Mouse (Mus musculus): Measurements from ENCODE around the gene Zfp217. TPM values are rescaled to one million over a fixed set of nuclear protein-coding genes. Genes with fewer than 3 reads are reported as not detected.
A peak's percentile ranks its signal among the peaks of the same experiment; 100 is the strongest.

Gene Zfp217
- polyA plus RNA-seq, 1 experiment from 2014 or later: 1.4 TPM

DNA sequence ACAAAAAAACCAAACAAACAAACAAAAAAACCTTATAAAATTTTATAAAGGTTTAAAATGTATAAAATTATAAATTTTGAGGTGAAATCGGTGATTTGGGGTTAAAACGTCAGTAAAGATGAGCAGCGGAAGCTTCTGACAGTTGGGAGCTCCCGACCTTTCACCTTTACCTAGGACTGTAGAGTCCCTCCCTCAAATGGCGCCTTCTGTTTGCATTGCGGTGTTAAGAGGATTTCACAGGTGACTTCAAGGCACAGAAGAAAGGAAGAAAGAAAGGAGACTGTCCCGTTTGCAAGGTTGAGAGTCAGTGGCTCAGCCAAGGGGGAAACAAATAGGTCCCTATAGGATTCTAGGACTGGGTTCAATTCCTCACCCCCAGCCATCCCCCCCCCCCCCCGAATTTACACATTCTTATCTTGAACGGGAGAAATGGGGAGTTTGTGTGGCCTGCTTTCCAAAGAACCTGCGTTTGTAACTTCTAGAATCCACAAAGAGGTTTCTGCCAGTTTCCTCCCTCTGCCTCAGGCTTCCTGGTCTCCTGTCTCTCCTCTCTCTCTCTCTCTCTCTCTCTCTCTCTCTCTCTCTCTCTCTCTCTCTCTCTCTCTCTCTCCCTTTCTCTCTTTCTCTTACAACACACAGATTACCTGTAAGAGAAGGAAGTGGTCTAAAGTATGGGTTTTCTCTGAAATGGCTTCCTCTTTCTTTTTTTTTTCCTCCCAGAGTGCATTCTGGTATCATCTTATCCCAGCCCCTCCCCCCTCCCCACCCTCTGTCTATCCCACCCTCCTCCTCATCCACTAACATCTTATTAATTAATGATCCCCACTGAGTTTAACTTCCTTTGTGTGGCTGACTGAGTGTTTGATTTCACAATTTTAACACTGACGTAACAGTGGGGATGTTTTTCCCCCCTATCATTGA is 9.6 kb upstream of the Zfp217 start:
- Histone ChIP-seq H3K4me3 (no peak overlapping the region), H3K9ac (replicated peaks) (no peak overlapping the region), H3K27ac (replicated peaks) (no peak overlapping the region), H3K27me3 (no peaks in the 10 kb centered on the region), H3K4me1 (peaks cover 33% of the 10 kb centered on the region), H3K9me3 (no peaks in the 10 kb centered on the region), H3K36me3 (no peaks in the 10 kb centered on the region), H3K4me2 (replicated peaks) (no peak overlapping the region)
- ATAC-seq (replicated peaks): no peak
- WGBS: 48% methylated on average over 11 of the region's 11 CpGs

DNA sequence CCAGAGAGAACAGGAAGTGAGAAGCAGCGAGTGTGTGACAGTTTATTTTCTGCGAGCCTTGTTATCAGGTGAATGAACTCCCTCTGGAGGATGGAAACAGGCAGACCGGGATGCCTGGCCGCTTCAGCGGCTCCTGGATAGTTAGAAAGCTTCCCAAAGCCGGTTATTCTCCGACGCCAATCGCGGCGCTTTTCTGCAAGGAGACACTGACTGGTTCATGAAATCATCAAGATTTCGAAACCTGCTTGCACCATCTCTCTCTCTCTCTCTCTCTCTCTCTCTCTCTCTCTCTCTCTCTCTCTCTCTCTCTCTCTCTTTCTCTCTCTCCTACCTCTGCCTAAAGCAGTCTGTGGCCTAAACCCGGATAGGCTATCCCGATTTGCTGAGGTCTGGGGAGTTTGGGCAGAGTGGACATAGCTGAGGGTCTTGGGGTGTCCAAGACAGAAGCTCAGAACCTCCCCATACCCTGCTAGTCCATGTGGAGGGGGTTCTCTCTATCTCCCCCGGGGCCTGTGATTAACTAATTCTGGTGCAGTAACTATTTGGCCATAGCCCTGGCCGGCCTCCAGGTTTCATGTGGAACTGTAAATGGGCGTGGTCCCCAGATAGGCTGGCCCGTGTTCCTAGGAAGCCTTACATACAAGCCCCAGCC is 7.3 kb upstream of the Zfp217 start:
- WGBS: 9% methylated on average over 18 of the region's 18 CpGs
- no peak; the same call in 1 of the 2 replicates for ATAC-seq (replicated peaks)
- H3K27me3 ChIP-seq: no peaks in the 10 kb centered on the region

DNA sequence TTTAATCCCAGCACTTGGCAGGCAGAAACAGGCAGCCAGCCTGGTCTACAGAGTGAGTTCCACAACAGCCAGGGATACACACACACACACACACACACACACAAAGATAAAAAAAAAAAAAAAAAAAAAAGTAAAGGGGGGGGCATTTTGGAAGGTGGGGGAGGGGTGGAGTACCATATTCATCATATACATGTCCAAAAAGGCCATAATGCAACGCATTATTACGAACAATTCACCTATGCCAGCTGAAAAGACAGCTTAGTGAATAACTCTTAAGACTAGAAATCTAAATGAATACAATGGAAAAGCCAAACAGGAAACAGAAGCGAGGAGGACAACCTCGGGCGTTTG is 6.8 kb upstream of the Zfp217 start:
- Histone ChIP-seq H3K4me2 (replicated peaks) (peak overlapping the region; percentile 51), H3K36me3 (no peaks in the 10 kb centered on the region), H3K9ac (replicated peaks) (peak overlapping the region; percentile 31; the same call in 1 of the 2 replicates), H3K4me3 (peak overlapping the region; percentile 35), H3K27ac (replicated peaks) (no peak overlapping the region; the same call in 1 of the 2 replicates), H3K4me1 (peaks cover 32% of the 10 kb centered on the region), H3K27me3 (no peaks in the 10 kb centered on the region), H3K9me3 (no peaks in the 10 kb centered on the region)
- ATAC-seq (replicated peaks): no peak
- 11% methylated on average over 5 of the region's 5 CpGs for WGBS

More for the DNA sequence above, 7.3 kb upstream of the Zfp217 start:
- Histone ChIP-seq H3K4me3 (peak overlapping the region; percentile 35), H3K4me2 (replicated peaks) (peak overlapping the region; percentile 51), H3K9ac (replicated peaks) (peak overlapping the region; percentile 31), H3K27ac (replicated peaks) (no peak overlapping the region; the same call in 1 of the 2 replicates), H3K36me3 (no peaks in the 10 kb centered on the region), H3K9me3 (no peaks in the 10 kb centered on the region), H3K4me1 (peaks cover 37% of the 10 kb centered on the region)

DNA sequence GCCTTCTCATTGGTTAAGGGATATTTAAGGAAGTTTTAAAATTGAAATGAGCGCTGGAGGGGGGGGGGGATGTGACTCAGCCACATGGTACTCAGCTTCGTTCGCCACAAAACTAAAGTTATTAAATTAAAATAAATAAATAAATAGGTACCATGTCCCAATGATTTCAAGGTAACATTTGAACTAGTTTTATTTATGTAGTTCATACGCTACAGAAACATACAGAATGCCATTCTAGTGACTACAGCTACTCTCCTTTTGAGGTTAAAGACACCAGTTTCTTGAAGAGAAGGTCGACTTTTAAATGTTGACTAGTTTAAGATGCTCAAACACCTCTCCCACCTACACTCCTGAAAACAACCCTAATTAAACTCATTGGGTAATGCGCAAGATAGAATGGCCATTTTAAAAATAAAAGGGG is 6.4 kb upstream of the Zfp217 start:
- Histone ChIP-seq H3K9ac (replicated peaks) (no peak overlapping the region), H3K4me3 (no peak overlapping the region), H3K9me3 (no peaks in the 10 kb centered on the region), H3K36me3 (no peaks in the 10 kb centered on the region), H3K4me2 (replicated peaks) (peak overlapping the region; percentile 51), H3K27me3 (no peaks in the 10 kb centered on the region), H3K4me1 (peaks cover 31% of the 10 kb centered on the region), H3K27ac (replicated peaks) (no peak overlapping the region)
- no peak for ATAC-seq (replicated peaks)
- 29% methylated on average over 6 of the region's 6 CpGs for WGBS

DNA sequence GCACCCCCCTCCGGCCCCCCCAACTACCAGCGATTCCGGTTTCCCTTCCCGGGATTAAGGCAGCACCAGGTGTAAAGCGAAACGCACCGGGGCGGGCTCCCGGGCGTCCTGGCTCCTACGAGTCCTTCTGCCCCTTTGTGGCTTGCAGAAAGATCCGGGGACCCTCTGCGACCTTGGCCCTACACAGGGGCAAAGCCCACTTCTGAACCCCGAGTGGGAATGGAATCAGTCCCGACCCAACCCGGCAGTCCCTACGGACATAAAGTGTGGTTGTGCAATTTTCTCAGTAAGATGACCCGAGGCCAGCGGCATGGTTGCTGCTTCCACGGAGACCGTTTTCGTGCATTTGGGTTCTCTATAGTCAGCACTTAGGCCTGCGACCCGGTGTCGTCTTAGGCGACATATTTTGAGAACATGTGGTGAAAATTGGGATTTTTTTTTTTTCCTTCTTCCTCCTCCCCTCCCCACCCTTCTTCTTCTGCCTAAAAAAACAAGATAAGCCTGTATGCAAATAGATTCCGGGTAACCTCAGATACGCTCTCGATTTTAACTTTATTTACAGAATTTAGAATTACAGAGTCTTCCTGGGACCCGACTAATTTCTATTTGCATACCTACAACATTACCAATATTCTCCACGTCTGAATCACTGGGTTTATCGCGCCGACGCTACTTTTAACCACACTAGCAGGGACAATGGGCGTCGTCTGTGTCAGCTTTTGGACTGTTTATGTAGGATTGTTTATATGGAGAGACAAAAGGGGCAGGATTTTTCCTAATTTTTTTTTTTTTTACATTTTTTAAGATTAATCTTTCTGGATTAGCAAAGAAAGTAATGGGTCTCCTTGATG is 5.7 kb upstream of the Zfp217 start:
- Histone ChIP-seq H3K27ac (replicated peaks) (no peak overlapping the region), H3K9ac (replicated peaks) (0 out of 2 replicates have a peak overlapping the region, but pooled peaks have one; percentile 19), H3K9me3 (no peaks in the 10 kb centered on the region), H3K36me3 (no peaks in the 10 kb centered on the region), H3K27me3 (no peaks in the 10 kb centered on the region), H3K4me2 (replicated peaks) (peak overlapping the region; percentile 50), H3K4me1 (peaks cover 31% of the 10 kb centered on the region), H3K4me3 (peak overlapping the region; percentile 27)
- 4% methylated on average over 37 of the region's 37 CpGs for WGBS
- ATAC-seq (replicated peaks): no peak

DNA sequence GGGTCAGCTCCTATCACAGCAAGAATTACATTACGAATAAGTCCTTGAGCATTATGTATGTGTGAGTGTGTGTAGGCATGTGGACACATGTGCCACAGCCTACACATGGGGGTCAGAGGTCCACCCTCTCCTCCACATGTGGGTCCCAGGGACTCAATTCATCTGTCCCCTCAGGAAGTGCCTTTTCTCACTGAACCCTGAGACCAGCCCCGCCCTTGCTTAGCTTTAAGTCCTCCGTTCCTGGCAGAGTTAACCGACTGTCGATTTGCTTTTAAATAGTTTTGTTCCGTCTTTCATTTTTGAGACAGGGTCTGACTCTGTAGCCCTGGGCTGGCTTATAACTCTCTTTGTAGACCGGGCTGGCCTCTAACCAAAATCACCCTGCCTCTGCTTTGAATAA is 5.0 kb upstream of the Zfp217 start:
- Histone ChIP-seq H3K4me1 (peaks cover 31% of the 10 kb centered on the region), H3K27ac (replicated peaks) (no peak overlapping the region), H3K4me3 (no peak overlapping the region), H3K36me3 (no peaks in the 10 kb centered on the region), H3K4me2 (replicated peaks) (no peak overlapping the region), H3K9ac (replicated peaks) (no peak overlapping the region), H3K27me3 (no peaks in the 10 kb centered on the region), H3K9me3 (no peaks in the 10 kb centered on the region)
- no peak for ATAC-seq (replicated peaks)
- 36% methylated on average over 7 of the region's 7 CpGs for WGBS

DNA sequence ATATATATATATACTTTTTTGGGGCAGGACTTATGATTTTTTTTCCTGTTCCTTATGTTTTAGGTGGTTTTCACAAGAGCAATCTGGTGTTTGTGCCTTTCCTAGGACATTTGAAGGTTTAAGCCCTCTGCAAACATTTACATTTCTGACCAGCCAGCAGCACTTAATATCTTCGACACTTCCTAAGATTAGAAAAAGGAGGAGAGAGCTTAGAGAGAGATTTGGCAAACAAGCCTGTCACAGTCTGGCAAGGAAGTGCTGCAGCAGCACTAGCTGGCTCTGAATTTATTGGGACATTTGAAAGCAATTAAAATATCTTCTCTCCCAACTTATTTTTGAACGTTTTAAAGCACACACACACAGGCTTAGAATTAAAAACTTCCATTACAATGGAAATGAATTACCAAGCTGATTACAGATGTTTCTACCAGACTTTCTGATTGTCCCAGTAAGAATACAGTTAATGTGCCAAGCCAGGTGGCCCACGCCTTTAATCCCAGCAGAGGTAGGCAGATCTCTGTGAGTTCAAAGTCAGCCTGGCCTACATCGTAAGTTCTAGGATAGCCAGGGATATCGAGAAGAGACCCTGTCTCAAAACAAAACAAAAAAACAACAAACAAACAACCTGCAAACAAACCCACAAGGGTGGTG is 4.3 kb upstream of the Zfp217 start:
- H3K4me2 ChIP-seq (replicated peaks): no peak overlapping the region
- H3K9me3 ChIP-seq: no peaks in the 10 kb centered on the region
- no peak overlapping the region for H3K9ac ChIP-seq (replicated peaks)
- no peak overlapping the region for H3K4me3 ChIP-seq
- no peaks in the 10 kb centered on the region for H3K36me3 ChIP-seq
- 64% methylated on average over 5 of the region's 5 CpGs for WGBS
- ATAC-seq (replicated peaks): no peak
- H3K27me3 ChIP-seq: no peaks in the 10 kb centered on the region
- H3K4me1 ChIP-seq: peaks cover 31% of the 10 kb centered on the region
- H3K27ac ChIP-seq (replicated peaks): no peak overlapping the region

DNA sequence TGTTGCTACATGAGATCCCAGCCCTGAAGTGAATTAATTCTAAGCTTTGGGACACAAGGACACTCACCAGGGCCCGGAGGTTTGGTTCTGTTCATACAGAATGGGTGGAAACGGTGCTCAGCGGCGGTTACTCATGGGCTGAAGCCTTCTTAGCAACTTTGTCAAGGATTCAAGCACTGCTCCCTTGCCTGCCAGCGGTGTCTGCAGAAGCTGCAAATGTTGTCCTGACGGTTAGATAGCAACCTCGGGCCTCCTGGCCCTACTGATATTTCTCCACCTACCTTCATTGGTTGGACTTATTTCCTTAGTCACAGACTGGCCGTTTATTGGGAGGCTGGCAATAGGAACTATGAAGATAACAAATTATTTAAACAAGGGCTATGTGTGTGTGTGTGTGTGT is 3.6 kb upstream of the Zfp217 start:
- no peak for ATAC-seq (replicated peaks)
- H3K9ac ChIP-seq (replicated peaks): no peak overlapping the region
- no peak overlapping the region for H3K4me3 ChIP-seq
- H3K27ac ChIP-seq (replicated peaks): no peak overlapping the region
- 80% methylated on average over 8 of the region's 8 CpGs for WGBS
- H3K4me1 ChIP-seq: peaks cover 31% of the 10 kb centered on the region
- H3K4me2 ChIP-seq (replicated peaks): no peak overlapping the region
- no peaks in the 10 kb centered on the region for H3K9me3 ChIP-seq
- no peaks in the 10 kb centered on the region for H3K27me3 ChIP-seq
- no peaks in the 10 kb centered on the region for H3K36me3 ChIP-seq

DNA sequence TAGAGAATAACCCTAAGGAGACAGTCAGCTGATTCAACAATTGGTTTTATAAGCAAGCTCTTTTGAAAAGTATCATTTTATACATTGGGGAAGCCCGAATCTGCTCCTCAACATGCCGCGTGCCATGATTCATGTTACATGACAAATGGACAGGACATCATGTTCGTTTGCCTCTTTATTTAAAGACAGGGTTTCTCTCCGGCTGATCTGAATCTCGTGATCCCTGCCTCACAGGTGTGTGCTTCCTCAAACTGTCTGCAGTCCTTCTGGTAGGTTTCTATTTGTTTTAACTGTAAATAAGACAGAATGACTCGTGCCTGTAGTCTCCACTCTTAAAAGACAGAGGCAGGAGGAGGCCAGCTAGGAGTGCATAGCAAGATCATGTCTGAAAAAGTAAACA is 925 bp upstream of the Zfp217 start:
- H3K4me2 ChIP-seq (replicated peaks): no peak overlapping the region
- no peaks in the 10 kb centered on the region for H3K9me3 ChIP-seq
- no peak overlapping the region for H3K4me3 ChIP-seq
- H3K36me3 ChIP-seq: no peaks in the 10 kb centered on the region
- H3K4me1 ChIP-seq: peaks cover 15% of the 10 kb centered on the region
- 84% methylated on average over 7 of the region's 7 CpGs for WGBS
- ATAC-seq (replicated peaks): no peak
- no peak overlapping the region for H3K27ac ChIP-seq (replicated peaks)
- H3K9ac ChIP-seq (replicated peaks): no peak overlapping the region
- no peaks in the 10 kb centered on the region for H3K27me3 ChIP-seq

DNA sequence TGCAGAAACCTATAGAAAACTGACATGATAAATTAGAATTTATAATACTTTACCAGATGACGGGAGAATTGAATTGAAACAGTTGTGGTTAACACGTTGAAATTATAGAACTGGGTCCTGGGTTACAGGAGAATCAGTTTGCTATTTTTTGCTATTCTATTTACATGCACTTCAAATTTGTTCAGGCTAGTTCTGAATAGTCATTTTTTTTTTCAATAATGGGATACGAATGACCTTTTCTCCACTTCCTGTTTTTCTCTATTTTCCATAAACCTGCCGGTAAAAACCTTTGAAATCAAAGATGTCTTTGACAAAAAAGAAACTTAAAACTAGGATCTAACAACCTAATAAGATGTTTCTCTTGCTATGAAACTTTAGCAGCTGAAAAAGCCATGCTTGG is 733 bp downstream of the Zfp217 start:
- Histone ChIP-seq H3K9ac (replicated peaks) (no peak overlapping the region), H3K9me3 (no peaks in the 10 kb centered on the region), H3K27ac (replicated peaks) (no peak overlapping the region), H3K27me3 (no peaks in the 10 kb centered on the region), H3K36me3 (no peaks in the 10 kb centered on the region), H3K4me3 (no peak overlapping the region), H3K4me1 (peaks cover 3% of the 10 kb centered on the region; the same call in 1 of the 2 replicates), H3K4me2 (replicated peaks) (no peak overlapping the region)
- ATAC-seq (replicated peaks): no peak
- 87% methylated on average over 4 of the region's 4 CpGs for WGBS

DNA sequence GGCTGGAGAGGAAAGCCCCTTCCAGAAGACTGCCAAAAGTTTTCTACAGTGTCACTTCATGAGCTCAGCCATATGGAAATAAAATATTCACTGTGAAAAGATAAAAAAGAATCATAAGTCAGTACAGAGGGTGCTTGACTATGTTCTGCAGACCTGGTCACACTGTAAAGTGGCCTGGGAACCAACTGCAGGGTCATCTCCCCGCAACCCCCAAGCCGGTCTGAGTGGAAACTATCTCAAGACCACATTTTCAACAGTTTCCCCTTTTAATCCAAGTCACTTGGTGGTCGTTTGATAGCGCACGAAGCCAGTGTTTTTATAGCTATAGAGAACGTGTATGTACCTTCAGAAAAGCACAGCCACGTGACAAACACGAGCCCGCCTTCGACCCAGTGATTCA is 3.6 kb downstream of the Zfp217 start:
- 89% methylated on average over 10 of the region's 10 CpGs for whole genome bisulfite sequencing
- Histone ChIP-seq H3K9me3 (no peaks in the 10 kb centered on the region), H3K27ac (replicated peaks) (no peak overlapping the region), H3K4me1 (no peaks in the 10 kb centered on the region), H3K36me3 (no peaks in the 10 kb centered on the region), H3K27me3 (no peaks in the 10 kb centered on the region), H3K9ac (replicated peaks) (no peak overlapping the region), H3K4me2 (replicated peaks) (no peak overlapping the region), H3K4me3 (no peak overlapping the region)
- no peak for ATAC-seq (replicated peaks)
